Mouse (Mus musculus) frontal cortex, postnatal 14 days (tissue): Measurements from ENCODE around the gene Ffar1.
"Not testable (repeated sequence)": the region's sequence is repeated elsewhere in the genome, so short reads cannot be mapped to it uniquely, and the experiment has no call there.

Experiments used
- DNase-seq, 2 experiments: peaks; one replicate each; pipeline ENCODE4 v3.0.0; 2022; ENCODE audit warnings: low spot score in 2 of 2

Ffar1 gene

DNA sequence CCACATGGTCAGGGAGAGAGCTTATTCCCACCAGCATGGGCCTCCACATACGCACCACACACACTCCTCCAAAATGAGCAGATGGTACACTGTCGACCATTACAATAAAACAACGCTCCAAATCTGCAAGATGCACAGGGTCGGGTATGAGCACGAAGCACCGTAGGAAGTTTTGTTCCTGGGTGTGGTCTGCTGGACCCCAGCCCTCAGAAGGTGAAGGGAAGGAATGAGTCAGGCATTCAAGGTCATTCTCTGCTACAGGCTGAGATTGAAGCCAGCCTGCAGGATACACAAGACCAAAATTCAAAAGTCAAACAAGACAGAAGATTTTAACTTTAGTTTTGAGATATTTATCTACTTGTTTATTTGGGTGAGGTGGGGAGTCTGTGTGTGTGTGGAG is 13.4 kb downstream of the Ffar1 start:
- no peak for DNase-seq

GRCm38 (mm10) chr7:30847386-30847785 is 14.0 kb downstream of the Ffar1 start:
- DNase-seq = no peak

DNA sequence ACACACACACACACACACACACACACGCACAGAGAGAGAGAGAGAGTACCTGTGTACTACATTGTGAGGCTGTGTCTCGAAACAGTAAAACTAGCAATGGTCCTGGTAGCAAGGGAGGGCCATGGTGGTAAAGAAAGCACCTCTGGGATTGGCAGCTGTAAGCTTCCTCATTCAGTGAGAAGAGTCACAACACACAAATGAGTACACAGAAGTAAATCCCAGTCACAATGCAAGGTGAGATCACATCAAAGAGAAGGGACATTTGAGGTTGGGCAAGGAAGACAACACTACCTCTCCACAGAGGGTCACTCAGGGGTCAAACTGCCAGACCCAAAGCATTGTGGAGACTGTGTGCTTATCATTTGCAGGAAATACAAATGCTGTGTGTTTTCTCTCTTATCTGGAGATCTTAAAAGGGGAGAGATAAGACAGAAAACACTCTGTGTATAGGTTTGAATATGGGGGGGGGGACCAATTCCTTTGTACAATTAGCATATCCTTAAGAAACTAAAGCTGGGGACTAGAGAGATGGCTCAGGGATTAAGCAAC is 14.8 kb downstream of the Ffar1 start:
- DNase-seq = no peak

GRCm38 (mm10) chr7:30844676-30845297 is 16.6 kb downstream of the Ffar1 start:
- no peak for DNase-seq

DNA sequence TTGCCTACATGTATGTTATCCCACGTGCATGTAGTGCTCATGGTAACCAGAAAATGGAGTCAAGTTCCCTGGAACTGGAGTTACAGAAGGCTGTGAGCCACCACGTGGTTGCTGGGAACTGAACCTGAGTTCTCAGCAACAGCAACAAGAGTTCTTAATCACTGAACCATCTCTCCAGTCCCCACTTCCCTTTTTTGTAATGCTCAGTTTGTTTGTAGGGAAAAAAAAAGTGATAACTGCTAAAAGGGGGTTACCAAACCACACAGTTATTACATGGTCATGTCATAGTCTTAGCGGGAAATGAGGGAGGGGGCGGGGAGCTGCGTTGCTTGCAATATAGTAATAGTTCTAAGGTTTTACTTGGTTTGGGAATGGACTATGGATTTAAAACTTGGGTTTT is 19.3 kb downstream of the Ffar1 start:
- no peak for DNase-seq

DNA sequence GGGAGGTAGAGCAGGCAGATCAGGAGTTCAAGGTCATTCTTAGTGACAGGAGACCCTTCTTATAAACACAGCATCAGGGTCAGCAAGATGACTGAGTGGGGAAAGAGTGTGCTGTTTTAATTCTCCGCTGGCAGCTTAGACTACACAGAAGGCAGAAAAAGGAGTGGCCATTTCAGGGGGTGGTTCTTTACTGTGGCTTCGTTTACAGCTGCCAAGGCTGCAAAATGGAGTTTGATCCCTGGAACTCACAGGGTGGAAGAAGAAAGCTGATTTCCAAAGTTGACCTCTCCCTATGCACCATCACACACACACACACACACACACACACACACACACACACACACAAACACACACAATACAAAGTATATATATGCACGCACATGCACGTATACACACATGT is 20.0 kb downstream of the Ffar1 start:
- no peak for DNase-seq

DNA sequence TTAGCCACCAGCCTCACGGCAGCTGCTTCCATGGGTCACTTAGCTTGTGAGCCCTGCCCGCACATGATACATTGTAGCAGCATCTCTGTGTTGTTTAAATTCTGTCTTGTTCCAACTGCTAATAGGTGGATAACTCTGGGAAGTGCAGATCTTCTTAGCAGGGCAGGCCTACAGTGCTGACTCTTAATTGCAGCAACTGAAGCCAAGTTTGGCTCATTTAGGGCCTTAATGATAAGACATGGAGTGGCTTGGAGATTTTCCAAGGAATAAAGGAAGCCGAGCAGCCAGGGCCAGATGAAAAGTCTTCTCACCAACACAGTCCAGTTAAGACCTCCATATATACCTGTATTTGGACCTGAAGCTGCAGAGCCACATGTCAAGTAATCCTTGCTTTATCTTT is 21.1 kb downstream of the Ffar1 start:
- DNase-seq = no peak

DNA sequence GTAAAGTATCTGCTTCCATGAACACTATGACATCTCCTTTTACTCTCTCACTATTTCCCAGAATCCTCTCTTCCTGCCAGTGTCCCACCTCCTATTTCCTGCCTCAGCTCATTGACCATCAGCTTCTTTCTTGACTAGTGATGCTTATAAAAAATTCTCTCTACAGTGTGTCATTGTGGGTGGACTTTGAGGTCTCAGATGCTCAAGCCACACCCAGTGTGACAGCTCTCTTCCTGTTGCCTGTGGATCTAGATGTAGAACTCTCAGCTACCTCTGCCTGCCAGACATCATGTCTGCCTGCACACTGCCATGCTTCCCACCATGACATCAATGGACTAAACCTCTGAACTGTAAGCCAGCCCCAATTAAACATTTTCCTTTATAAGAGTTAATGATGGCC is 24.1 kb downstream of the Ffar1 start:
- no peak for DNase-seq

DNA sequence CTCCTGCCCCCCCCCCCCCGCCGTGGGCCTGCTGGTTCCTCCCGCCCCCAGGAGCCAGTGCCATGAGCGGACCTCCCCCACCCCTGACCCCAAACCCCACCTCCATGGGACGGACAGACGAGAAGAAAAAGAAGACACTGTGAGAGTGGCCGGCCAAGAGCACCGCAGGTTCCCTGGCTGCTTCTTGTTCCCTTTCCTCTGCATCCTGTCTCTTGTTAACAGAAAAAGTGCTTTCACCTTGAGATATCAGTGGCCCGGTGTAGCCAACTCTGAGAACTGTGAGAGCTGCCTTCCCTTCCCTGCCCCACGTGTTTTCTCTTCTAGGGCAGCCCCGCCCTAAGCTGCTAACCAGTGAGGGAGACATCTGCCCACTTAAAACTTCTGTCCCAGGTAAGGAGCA is 28.7 kb downstream of the Ffar1 start:
- not testable (repeated sequence) for DNase-seq

GRCm38 (mm10) chr7:30832261-30832660 is 29.1 kb downstream of the Ffar1 start:
- no peak for DNase-seq

DNA sequence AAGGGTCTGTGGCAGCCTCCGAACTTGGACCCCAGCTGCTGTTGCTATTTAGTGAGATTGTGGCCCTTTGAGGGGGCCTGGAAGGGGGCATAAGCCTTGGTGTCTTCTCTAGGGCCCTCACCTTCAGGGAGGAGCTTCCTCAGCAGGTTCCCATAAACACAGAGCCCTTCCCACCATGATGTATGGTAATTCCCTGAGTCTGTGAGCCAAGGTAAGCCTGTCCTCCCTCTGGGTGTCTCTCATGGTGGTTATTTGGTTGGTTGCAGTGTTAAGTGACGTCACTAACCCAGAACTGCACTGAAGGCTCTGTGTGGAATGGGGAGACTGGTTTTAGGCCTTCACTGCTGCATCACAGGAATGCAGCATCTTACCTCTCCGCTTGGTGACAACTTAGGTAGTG is 31.9 kb downstream of the Ffar1 start:
- DNase-seq = no peak

- DNase-seq = not testable (repeated sequence)
These were observed 32.5 kb downstream of the Ffar1 start for GRCm38 (mm10) chr7:30828871-30829270.

- DNase-seq = no peak
These were observed 34.7 kb downstream of the Ffar1 start for GRCm38 (mm10) chr7:30826660-30827059.

DNA sequence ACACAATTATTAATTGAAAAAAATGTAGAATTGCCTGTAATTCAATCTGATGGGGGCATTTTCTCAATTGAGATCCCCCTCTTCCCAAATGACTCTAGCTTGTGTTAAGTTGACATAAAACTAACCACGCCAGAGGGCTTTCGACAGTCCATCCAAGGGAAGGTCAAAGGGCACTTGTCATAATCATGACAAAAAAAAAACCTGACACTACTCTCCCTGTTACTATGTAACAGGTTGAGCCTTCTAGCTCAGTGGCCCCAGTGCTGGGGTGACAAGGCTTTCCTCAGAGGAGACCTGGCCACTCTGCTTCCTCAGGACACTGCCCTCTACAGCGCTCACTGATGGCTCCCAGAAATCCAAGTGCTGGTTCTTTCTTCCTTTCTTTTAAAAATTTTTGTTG is 37.1 kb downstream of the Ffar1 start:
- no peak for DNase-seq

DNA sequence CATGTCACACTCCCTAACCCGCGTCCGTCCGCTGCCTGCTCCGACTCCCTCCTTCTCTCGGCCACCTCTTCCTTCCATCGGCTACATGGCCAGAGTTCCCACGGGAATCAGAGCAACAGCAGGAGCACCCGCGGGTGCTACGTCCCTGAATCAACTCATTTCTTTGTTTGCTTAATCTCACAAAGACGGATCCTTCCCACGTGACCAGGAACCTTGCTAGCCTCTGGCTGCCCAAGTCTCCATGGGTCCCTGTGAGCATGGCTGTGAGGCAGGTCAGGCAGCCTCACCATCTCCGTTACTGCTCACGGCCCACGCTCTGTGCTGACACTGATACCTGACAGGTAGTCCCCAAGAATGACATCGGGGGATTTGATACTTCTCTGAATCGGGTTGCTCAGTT is 37.7 kb downstream of the Ffar1 start, which contains the start of gene Ffar2:
Ffar2 (minus strand) TSS at position 101 of the 400 bp plus-strand sequence.
- DNase-seq = no peak

- DNase-seq = no peak
These were observed 39.8 kb downstream of the Ffar1 start for GRCm38 (mm10) chr7:30821532-30821931.

- DNase-seq = no peak
These were observed 40.4 kb downstream of the Ffar1 start for GRCm38 (mm10) chr7:30820854-30821445.

DNA sequence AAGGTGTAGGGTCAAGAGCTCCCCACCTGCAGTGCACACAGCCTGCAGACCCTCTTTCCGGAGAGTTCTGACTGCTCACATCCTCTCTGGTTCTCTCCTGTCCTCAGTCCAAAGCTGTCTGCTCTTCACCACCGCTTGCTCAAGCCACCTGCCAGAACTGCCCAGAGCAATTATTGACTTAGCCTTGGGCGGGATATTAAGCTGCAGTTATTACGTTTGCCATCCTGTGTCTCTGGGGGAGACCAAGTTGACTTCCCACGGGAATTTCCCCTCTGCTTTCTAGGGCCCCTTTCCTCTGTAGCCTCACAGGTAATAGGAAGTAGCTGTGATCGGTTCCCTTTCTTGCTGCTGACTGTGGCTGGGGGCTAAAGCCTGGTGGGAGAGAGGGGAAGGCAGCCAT is 41.2 kb downstream of the Ffar1 start:
- DNase-seq = no peak

- DNase-seq = no peak
These were observed 49.0 kb downstream of the Ffar1 start for GRCm38 (mm10) chr7:30812291-30812807.

- no peak for DNase-seq
These were observed 49.5 kb downstream of the Ffar1 start for GRCm38 (mm10) chr7:30811757-30812290.

GRCm38 (mm10) chr7:30810319-30810718 is 51.0 kb downstream of the Ffar1 start:
- DNase-seq = no peak
